Mouse (Mus musculus) CH12.LX (cell line): ENCODE measurements around the gene Kcnc3. TPM values are rescaled to one million over a fixed set of nuclear protein-coding genes. Genes with fewer than 3 reads are reported as not detected.

Experiments
- DNase-seq: peaks from one replicate; pipeline ENCODE4 v3.0.0-alpha.2; 2013; ENCODE audit errors: extremely low read depth
- H3K27ac ChIP-seq: 2 replicates; pipeline ENCODE4 v1.5.1; 2012; ENCODE audit warnings: low read depth, mild to moderate bottlenecking, control low read depth, moderate library complexity; ENCODE audit not compliant: insufficient read depth
- H3K27me3 ChIP-seq: replicated peaks from 2 replicates; pipeline ENCODE3; 2012; ENCODE audit warnings: inconsistent platforms
- H3K36me3 ChIP-seq, 2 experiments: replicated peaks in 1 of 2; 2 replicates each; pipeline versions ENCODE3 to v1.6.1; 2012; ENCODE audit warnings: inconsistent platforms in 1 of 2, low read length in 1 of 2, mild to moderate bottlenecking in 1 of 2, mixed read lengths in 1 of 2, moderate library complexity in 1 of 2; ENCODE audit not compliant: control insufficient read depth in 1 of 2, insufficient read depth in 1 of 2
- H3K4me1 ChIP-seq, 2 experiments: 2 replicates each; pipeline ENCODE4 v1.6.1; 2012; ENCODE audit warnings: inconsistent platforms in 1 of 2, moderate library complexity in 1 of 2; ENCODE audit not compliant: insufficient read depth in 2 of 2, control insufficient read depth in 1 of 2
- H3K4me2 ChIP-seq: 2 replicates; pipeline ENCODE4 v1.6.1; 2012; ENCODE audit warnings: low read depth, mild to moderate bottlenecking, control low read depth; ENCODE audit not compliant: poor library complexity, insufficient read depth, severe bottlenecking
- H3K4me3 ChIP-seq, 3 experiments: fragments of 150-350 bp in 1 of 3; sonication (generic) in 1 of 3; replicated peaks in 1 of 3; 2 replicates each; pipeline versions ENCODE3 to v1.5.1; 2011 to 2012; ENCODE audit warnings: low read depth in 2 of 3, low read length in 2 of 3, mild to moderate bottlenecking in 2 of 3, moderate library complexity in 2 of 3, control low read depth in 1 of 3, improper control_type of control experiment in 1 of 3, inconsistent platforms in 1 of 3, mixed read lengths in 1 of 3; ENCODE audit not compliant: poor library complexity in 1 of 3
- H3K79me2 ChIP-seq: replicated peaks from 2 replicates; pipeline ENCODE4 v1.6.1; 2012; ENCODE audit warnings: mild to moderate bottlenecking, moderate library complexity; ENCODE audit not compliant: control insufficient read depth, poor library complexity, insufficient read depth, severe bottlenecking; ENCODE audit errors: extremely low read depth
- H3K9ac ChIP-seq: 2 replicates; pipeline ENCODE4 v1.6.1; 2012; ENCODE audit warnings: low read depth, mild to moderate bottlenecking, control low read depth, moderate library complexity; ENCODE audit not compliant: insufficient read depth
- H3K9me3 ChIP-seq: replicated peaks from 2 replicates; pipeline ENCODE3; 2012; ENCODE audit warnings: low read length, inconsistent platforms, mixed read lengths
- BHLHE40 ChIP-seq: IDR thresholded peaks from 2 replicates; pipeline ENCODE4 v1.6.1; 2011; ENCODE audit warnings: mild to moderate bottlenecking, low read depth, low read length, improper control_type of control experiment
- CHD2 ChIP-seq: IDR thresholded peaks from 2 replicates; pipeline ENCODE4 v1.6.1; 2011; ENCODE audit warnings: low read length, improper control_type of control experiment
- ELF1 ChIP-seq: IDR thresholded peaks from 2 replicates; pipeline ENCODE4 v1.6.1; 2014; ENCODE audit warnings: low read depth, mild to moderate bottlenecking, inconsistent platforms, low read length, improper control_type of control experiment
- EP300 ChIP-seq: IDR thresholded peaks from 2 replicates; pipeline ENCODE4 v1.6.1; 2011; ENCODE audit warnings: low read length, improper control_type of control experiment
- ETS1 ChIP-seq: conservative IDR thresholded peaks from 2 replicates; pipeline ENCODE4 v1.6.1; 2012; ENCODE audit warnings: low read depth, mild to moderate bottlenecking, inconsistent platforms, low read length, improper control_type of control experiment, moderate library complexity
- HCFC1 ChIP-seq: IDR thresholded peaks from 2 replicates; pipeline ENCODE4 v1.6.1; 2012; ENCODE audit warnings: low read depth, mild to moderate bottlenecking, inconsistent platforms, low read length, improper control_type of control experiment
- IRF4 ChIP-seq: IDR thresholded peaks from 2 replicates; pipeline ENCODE4 v1.6.1; 2014; ENCODE audit warnings: low read depth, mild to moderate bottlenecking, inconsistent platforms, low read length, improper control_type of control experiment
- JUN ChIP-seq: IDR thresholded peaks from 2 replicates; pipeline ENCODE4 v1.6.1; 2011; ENCODE audit warnings: low read depth, mild to moderate bottlenecking, low read length, improper control_type of control experiment, moderate library complexity; ENCODE audit not compliant: insufficient read depth
- JUND ChIP-seq: conservative IDR thresholded peaks from 2 replicates; pipeline ENCODE4 v1.6.1; 2011; ENCODE audit warnings: low read depth, low read length, improper control_type of control experiment
- MAX ChIP-seq: IDR thresholded peaks from 2 replicates; pipeline ENCODE4 v1.6.1; 2011; ENCODE audit warnings: low read length, improper control_type of control experiment
- MEF2A ChIP-seq: IDR thresholded peaks from 2 replicates; pipeline ENCODE4 v1.6.1; 2014; ENCODE audit warnings: low read depth, mild to moderate bottlenecking, inconsistent platforms, low read length, improper control_type of control experiment, borderline replicate concordance
- MXI1 ChIP-seq: IDR thresholded peaks from 2 replicates; pipeline ENCODE4 v1.6.1; 2011; ENCODE audit warnings: mild to moderate bottlenecking, low read depth, low read length, improper control_type of control experiment
- MYC ChIP-seq: IDR thresholded peaks from 2 replicates; pipeline ENCODE4 v1.6.1; 2011; ENCODE audit warnings: low read depth, mild to moderate bottlenecking, improper control_type of control experiment, low read length
- NRF1 ChIP-seq: IDR thresholded peaks from 2 replicates; pipeline ENCODE4 v1.6.1; 2014; ENCODE audit warnings: low read depth, mild to moderate bottlenecking, inconsistent platforms, low read length, improper control_type of control experiment, moderate library complexity
- PAX5 ChIP-seq: IDR thresholded peaks from 2 replicates; pipeline ENCODE4 v1.6.1; 2012; ENCODE audit warnings: low read length, inconsistent platforms, mixed read lengths
- SIN3A ChIP-seq: IDR thresholded peaks from 2 replicates; pipeline ENCODE4 v1.6.1; 2012; ENCODE audit warnings: low read length, improper control_type of control experiment, inconsistent platforms
- SMC3 ChIP-seq: IDR thresholded peaks from 2 replicates; pipeline ENCODE4 v1.6.1; 2011; ENCODE audit warnings: low read depth, low read length, improper control_type of control experiment
- TBP ChIP-seq: conservative IDR thresholded peaks from 2 replicates; pipeline ENCODE4 v1.6.1; 2011; ENCODE audit warnings: low read depth, low read length, improper control_type of control experiment
- USF1 ChIP-seq: IDR thresholded peaks from 2 replicates; pipeline ENCODE4 v1.6.1; 2014; ENCODE audit warnings: low read depth, mild to moderate bottlenecking, inconsistent platforms, low read length, improper control_type of control experiment
- ZC3H11A ChIP-seq: IDR thresholded peaks from 2 replicates; pipeline ENCODE4 v1.6.1; 2012; ENCODE audit warnings: low read depth, mild to moderate bottlenecking, inconsistent platforms, low read length, improper control_type of control experiment
- ZMIZ1 ChIP-seq: IDR thresholded peaks from 2 replicates; pipeline ENCODE4 v1.6.1; 2012; ENCODE audit warnings: low read depth, mild to moderate bottlenecking, inconsistent platforms, low read length, improper control_type of control experiment
- dilution Hi-C: fragments of 300-500 bp; cut with MboI; formaldehyde crosslinking; loops from 2 replicates; pipeline ENCODE4 v1.14.3; 2020; ENCODE audit warnings: low sequenced_read_pairs; ENCODE audit not compliant: extremely low pct_unique_long_range_greater_than_20kb, extremely low pct_ligation_motif_present
- in situ Hi-C: fragments of 300-500 bp; cut with MboI; formaldehyde crosslinking; loops from 3 replicates; pipeline ENCODE4 v1.14.3; 2019; ENCODE audit warnings: low sequenced_read_pairs, low pct_ligation_motif_present, low pct_unique_long_range_greater_than_20kb, mixed read lengths
- polyA plus RNA-seq: library from polyadenylated mRNA; unstranded; fragments of >175 nt; gene quantifications from 2 replicates; pipeline ENCODE4 v1.2.1, GENCODE M21; 2012; ENCODE audit warnings: low read depth; ENCODE audit not compliant: insufficient read length
- total RNA-seq, 2 experiments: library from RNA; depleted of rRNA; stranded (reverse); fragments of 300-350 nt in 1 of 2; fragments of >200 nt in 1 of 2; gene quantifications; 2 replicates each; pipeline ENCODE4 v1.2.3; 2012 to 2014

The Kcnc3 gene
- total and polyA plus RNA-seq, 3 experiments = 0.31 to 5.6 (median 1.7) TPM

GRCm38 (mm10) chr7:44551301-44551700 is 39.2 kb upstream of the Kcnc3 start:
- DNase-seq = no peak
- H3K9ac ChIP-seq = no peak overlapping the region
- no peak overlapping the region for H3K27ac ChIP-seq
- peaks cover 12 to 27% of the 10 kb centered on the region in 2 experiments for H3K4me1 ChIP-seq
- peaks cover 10% of the 10 kb centered on the region; the same call in 1 of the 2 replicates for H3K79me2 ChIP-seq
- peaks cover 30 to 37% of the 10 kb centered on the region in 2 experiments for H3K36me3 ChIP-seq
- TF ChIP-seq MAX (no peak), MYC (no peak), JUND (no peak), USF1 (no peak), ZC3H11A (no peak), HCFC1 (no peak), JUN (no peak), ZMIZ1 (no peak), EP300 (no peak), MEF2A (no peak)
- no peaks in the 10 kb centered on the region for H3K9me3 ChIP-seq
- no peaks in the 10 kb centered on the region for H3K27me3 ChIP-seq
- H3K4me3 ChIP-seq = no peak overlapping the region
- in situ Hi-C loops = loop anchor here (5.0 kb wide), 1 partner anchor 44 kb away; no protein-coding TSS in a partner anchor
- dilution Hi-C loops = no loop called here
- H3K4me2 ChIP-seq = no peak overlapping the region

- no peaks in the 10 kb centered on the region for H3K27me3 ChIP-seq
- no peak overlapping the region for H3K4me3 ChIP-seq
- no peak overlapping the region for H3K27ac ChIP-seq
- no peak overlapping the region for H3K9ac ChIP-seq
- peaks cover 6% of the 10 kb centered on the region; the same call in 1 of the 2 replicates for H3K79me2 ChIP-seq
- in situ Hi-C loops = loop anchor here (5.0 kb wide), 1 partner anchor 44 kb away; no protein-coding TSS in a partner anchor
- peaks cover 30 to 37% of the 10 kb centered on the region in 2 experiments for H3K36me3 ChIP-seq
- TF ChIP-seq TBP (no peak), ELF1 (no peak), MAX (no peak), MXI1 (no peak), SMC3 (no peak), MEF2A (no peak), BHLHE40 (no peak), EP300 (no peak), SIN3A (no peak), IRF4 (no peak), USF1 (no peak), PAX5 (no peak), NRF1 (no peak), CHD2 (no peak), ETS1 (no peak)
- no peak for DNase-seq
- dilution Hi-C loops = no loop called here
- no peak overlapping the region for H3K4me2 ChIP-seq
- H3K9me3 ChIP-seq = no peaks in the 10 kb centered on the region
- peaks cover 11 to 27% of the 10 kb centered on the region in 2 experiments for H3K4me1 ChIP-seq
Measured at GRCm38 (mm10) chr7:44551731-44552130, 38.7 kb upstream of the Kcnc3 start.
